Mouse (Mus musculus) gastrocnemius, adult 18-20 months (tissue): ENCODE data around the gene Zc3hav1. TPM values are rescaled to one million over a fixed set of nuclear protein-coding genes. Genes with fewer than 3 reads are reported as not detected.
"Not testable (repeated sequence)": the region's sequence is repeated elsewhere in the genome, so short reads cannot be mapped to it uniquely, and the experiment has no call there.

Experiments used
- DNase-seq: peaks from one replicate; pipeline ENCODE4 v3.0.0; 2021; ENCODE audit warnings: low spot score
- long read RNA-seq, 2 experiments: library from polyadenylated mRNA; stranded (forward); transcript quantifications; one replicate each; pipeline ENCODE4 v2.0.0; 2021
- total RNA-seq, 2 experiments: library from RNA; stranded (reverse); gene quantifications; 2 replicates each; pipeline ENCODE4 v1.2.3; 2021

The Zc3hav1 gene
- 1 to 10 TPM; 6.3 to 7.3 TPM for total RNA-seq
- long read RNA-seq, experiment 1, partial matches to known transcripts = 0 of 1 reads
- long read RNA-seq, experiment 1, other reads (novel, unspliced or antisense) = 1 of 1 reads
- long read RNA-seq, experiment 2, partial matches to known transcripts = 0 of 2 reads
- long read RNA-seq, experiment 2, other reads (novel, unspliced or antisense) = 0 of 2 reads

- peak; percentile 78 for DNase-seq
These were observed at the start of gene Zc3hav1 for GRCm38 (mm10) chr6:38353811-38354722. Gene Zc3hav1 (minus strand): TSS chr6:38354603.

- no peak for DNase-seq
These were observed 35.3 kb upstream of the Zc3hav1 start for GRCm38 (mm10) chr6:38389671-38390070.

DNA sequence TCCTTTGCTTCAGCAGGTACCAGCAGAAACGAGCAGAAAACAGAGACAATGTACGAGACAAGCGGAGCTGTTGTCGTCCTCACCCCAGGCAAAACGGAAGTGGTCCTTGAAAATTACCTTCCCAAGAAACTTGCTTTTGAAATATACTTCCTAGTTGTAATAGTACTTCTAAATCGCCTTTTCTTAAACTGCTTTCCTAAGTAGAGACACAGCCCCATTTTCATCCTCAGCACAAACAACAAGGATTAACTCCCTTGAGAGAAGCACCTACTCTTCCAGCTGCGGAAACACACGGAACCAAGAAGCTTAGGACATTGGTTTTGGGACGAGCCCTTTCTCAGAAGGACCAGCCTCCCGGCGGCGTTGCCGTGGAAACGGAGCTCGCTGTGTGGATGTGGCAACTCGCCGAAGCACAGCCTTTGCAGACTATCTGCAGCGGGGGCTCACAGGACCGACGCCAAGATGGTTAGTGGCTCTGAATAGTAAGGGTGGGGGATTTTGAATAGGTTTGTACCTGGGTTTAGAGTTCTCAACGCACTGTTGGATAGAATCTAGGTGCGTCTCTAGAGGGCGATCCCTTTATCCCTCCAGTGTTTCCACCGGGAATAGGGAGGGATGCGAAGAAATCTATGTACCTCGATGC is 26.8 kb upstream of the Zc3hav1 start, which contains the start of gene Ttc26:
TSS of gene Ttc26 (plus strand) at position 341 of the 643 bp plus-strand sequence.
- peak; percentile 87 for DNase-seq

GRCm38 (mm10) chr6:38380764-38381128 is 26.3 kb upstream of the Zc3hav1 start:
- DNase-seq = no peak

- DNase-seq = no peak
These were observed 19.9 kb upstream of the Zc3hav1 start for GRCm38 (mm10) chr6:38374271-38374670.

DNA sequence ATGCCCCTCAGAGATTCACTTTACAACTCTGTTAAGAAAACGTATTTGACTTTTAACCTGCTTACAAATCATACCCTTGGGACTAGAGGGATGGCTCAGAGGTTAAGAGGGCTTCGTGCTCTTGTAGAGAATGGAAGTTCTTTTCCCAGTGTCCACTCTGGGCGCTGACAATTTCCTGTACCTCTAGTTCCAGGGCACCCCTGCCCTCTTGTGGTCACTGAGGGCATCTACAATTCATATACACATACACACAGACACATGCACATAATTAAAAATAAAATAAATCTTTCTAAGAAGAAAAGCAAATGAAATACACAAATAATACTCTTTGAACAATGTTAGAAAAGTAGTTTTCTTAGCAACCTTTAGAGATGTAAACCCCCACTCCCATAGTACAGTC is 15.5 kb upstream of the Zc3hav1 start:
- no peak for DNase-seq

DNA sequence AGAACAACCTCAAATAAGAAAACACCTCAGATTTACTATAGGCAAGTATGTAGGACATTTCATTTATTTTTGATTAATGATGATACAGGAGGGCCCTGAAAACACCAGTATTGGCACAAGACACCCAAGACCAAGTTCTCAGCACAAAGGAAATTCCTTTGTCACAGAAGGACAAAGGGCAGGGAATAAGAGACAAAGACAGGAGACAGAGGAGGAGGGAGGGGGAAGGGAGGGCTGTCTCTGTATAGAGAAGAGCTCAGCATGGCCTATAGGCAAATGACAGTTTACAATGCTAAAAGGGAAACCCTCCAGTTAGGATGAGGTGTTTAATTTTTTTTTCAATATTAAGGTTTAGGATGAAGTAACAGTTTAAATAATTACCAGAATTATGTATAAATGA is 9.7 kb upstream of the Zc3hav1 start:
- DNase-seq = no peak

GRCm38 (mm10) chr6:38363370-38363769 is 9.0 kb upstream of the Zc3hav1 start:
- no peak for DNase-seq

- DNase-seq = no peak
These were observed 7.5 kb upstream of the Zc3hav1 start for GRCm38 (mm10) chr6:38361937-38362336.

DNA sequence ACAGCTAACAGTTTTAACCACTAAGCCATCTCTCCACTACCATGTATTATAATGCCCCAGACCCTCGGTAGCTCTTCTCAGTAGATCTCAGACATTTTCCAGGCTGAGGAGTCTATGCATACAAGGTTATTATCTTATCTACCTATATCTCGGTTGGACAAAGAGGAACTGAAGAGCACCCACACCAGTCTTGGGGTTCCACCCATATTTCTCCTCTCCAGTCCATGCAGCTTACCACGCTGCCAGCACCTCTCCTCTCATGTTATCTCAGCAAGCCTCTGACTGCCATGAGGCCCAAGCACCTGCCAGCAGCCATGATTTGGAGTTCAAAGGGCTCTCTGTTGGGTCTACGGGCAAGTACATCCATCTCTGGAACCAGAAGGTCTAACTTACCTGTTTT is 6.7 kb upstream of the Zc3hav1 start:
- no peak for DNase-seq

GRCm38 (mm10) chr6:38359736-38360499 is 5.5 kb upstream of the Zc3hav1 start:
- DNase-seq = no peak

- DNase-seq = not testable (repeated sequence)
These were observed 4.8 kb upstream of the Zc3hav1 start for GRCm38 (mm10) chr6:38359044-38359735.

- no peak for DNase-seq
These were observed 4.0 kb upstream of the Zc3hav1 start for GRCm38 (mm10) chr6:38358253-38359027.

DNA sequence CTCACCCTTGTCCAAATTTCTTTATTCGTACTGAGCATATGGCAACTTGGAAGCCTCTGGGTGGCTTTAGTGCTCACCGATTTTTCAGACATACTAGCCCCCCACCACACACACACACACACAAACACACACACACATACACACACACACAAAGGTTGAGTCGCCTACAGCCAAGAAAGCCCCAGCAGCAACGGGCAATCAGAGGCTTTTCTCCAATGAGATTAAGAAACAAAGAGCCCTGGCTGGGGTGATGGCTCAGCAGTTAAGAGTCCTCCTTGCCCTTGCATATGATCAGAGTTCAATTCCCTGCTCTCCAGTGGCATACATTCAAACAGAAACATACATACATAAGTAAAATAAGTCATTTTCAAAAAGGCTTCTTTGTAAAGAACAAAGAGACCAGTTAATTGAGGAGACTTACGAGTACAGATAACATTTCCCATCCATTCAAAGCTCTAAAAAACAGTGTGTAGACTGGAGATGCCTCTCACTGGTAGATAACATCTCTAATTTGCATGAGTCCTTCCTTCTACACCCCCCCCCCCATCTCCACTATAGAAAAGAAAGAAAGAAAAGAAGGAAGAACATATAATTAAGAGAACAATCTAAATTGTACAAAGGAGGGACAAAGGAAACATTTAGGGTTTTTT is 3.3 kb upstream of the Zc3hav1 start:
- no peak for DNase-seq

- DNase-seq = not testable (repeated sequence)
These were observed 2.4 kb upstream of the Zc3hav1 start for GRCm38 (mm10) chr6:38356661-38357433.

DNA sequence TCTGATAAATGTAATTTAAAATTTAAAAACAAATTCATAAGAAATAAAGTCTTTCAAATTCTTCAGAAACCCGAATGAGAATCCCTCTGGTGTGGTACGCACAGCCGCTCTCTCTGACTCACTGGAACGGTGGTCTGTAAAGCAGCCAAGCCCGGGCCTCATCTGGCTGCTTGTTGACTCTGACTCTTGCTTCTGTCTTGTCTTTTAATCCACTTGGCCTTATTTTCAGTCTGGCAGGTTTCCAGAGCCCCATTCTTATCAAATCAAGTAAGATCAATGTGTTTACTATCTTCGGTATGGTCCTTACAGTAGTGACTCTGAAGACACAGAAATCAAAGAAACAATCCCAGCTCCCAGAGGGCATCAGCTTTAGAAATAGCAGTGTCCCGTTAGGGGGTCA is 1.5 kb upstream of the Zc3hav1 start:
- no peak for DNase-seq

GRCm38 (mm10) chr6:38355354-38355823 is 986 bp upstream of the Zc3hav1 start:
- DNase-seq = no peak

- DNase-seq = no peak
These were observed 435 bp upstream of the Zc3hav1 start for GRCm38 (mm10) chr6:38354723-38355353.
